In genomic region chr7:145176750-145177589, GRCm38 (mm10) we compare ENCODE assay signal across 13 mouse cellular contexts. TPM values are rescaled to one million over a fixed set of nuclear protein-coding genes. Genes with fewer than 3 reads are reported as not detected.
DNase-seq lines count a peak whose midpoint lies in the region; ATAC-seq lines count a peak whose summit lies in the region.
"Had no signal": no experiment of that assay in that cellular context is flagged by ENCODE, and none has a peak within 500 bp of the region (broad histone marks: within the 10 kb centered on the region; RNA-seq: fewer than 3 reads in every experiment).

No protein-coding gene starts in this region.

- peaks cover 27% of the 10 kb centered on the region; the same call in 1 of the 2 replicates for H3K27me3 ChIP-seq in heart, embryonic 10.5 days (ENCODE audit: insufficient read depth, poor library complexity, severe bottlenecking)
- no peaks in the 10 kb centered on the region for H3K27me3 ChIP-seq in midbrain, embryonic 11.5 days (ENCODE audit: control insufficient read depth, insufficient read depth, low read length)
- H3K27me3 ChIP-seq in midbrain, embryonic 16.5 days (ENCODE audit: control insufficient read depth, insufficient read depth, low read depth, low read length): no peaks in the 10 kb centered on the region; the same call in 1 of the 2 replicates

- H3K4me2 ChIP-seq in midbrain, embryonic 11.5 days: no peak overlapping the region
- no peak overlapping the region for H3K4me2 ChIP-seq in midbrain, embryonic 16.5 days (ENCODE audit: low read length)

- H3K27ac ChIP-seq in heart, embryonic 10.5 days: peak overlapping the region; percentile 72
- H3K27ac ChIP-seq in midbrain, embryonic 11.5 days (ENCODE audit: low read depth, low read length): peak overlapping the region; percentile 17; the same call in 1 of the 2 replicates
- no peak overlapping the region for H3K27ac ChIP-seq in midbrain, embryonic 16.5 days (ENCODE audit: low read length)

- H3K4me3 ChIP-seq in heart, embryonic 10.5 days: no peak overlapping the region
- H3K4me3 ChIP-seq in midbrain, embryonic 11.5 days (ENCODE audit: low read depth, low read length): no peak overlapping the region
- H3K4me3 ChIP-seq in midbrain, embryonic 16.5 days (ENCODE audit: low read depth, low read length): no peak overlapping the region

- DNase-seq in heart, embryonic 10.5 days (ENCODE audit: low spot score): no peak
- no peak for DNase-seq in heart, adult 11 months
- DNase-seq in midbrain, embryonic 11.5 days (ENCODE audit: low spot score, missing footprints): peak; percentile 89
- DNase-seq in ZHBTc4 (ENCODE audit: low read depth, low spot score): peak; percentile 29
- DNase-seq in mesoderm, embryonic 11.5 days (ENCODE audit: low read depth, low spot score): peak; percentile 35
- DNase-seq in yolk sac, embryonic 10.5 days (ENCODE audit: low spot score): no peak
- DNase-seq: cerebellum, postnatal 14 days; gastrocnemius, postnatal 14 days; heart, postnatal 10 days; kidney, adult 8-10 months; right cerebral cortex, postnatal 4 days had no signal

- peak; percentile 47; the same call in 1 of the 2 replicates for ATAC-seq in midbrain, embryonic 11.5 days (ENCODE audit: low FRiP score)
- ATAC-seq in midbrain, embryonic 16.5 days: no peak
- ATAC-seq in CD4-positive, CD25-positive, alpha-beta regulatory T cell, adult 4 months: no peak

- H3K9me3 ChIP-seq in heart, embryonic 10.5 days: no peaks in the 10 kb centered on the region
- no peaks in the 10 kb centered on the region for H3K9me3 ChIP-seq in midbrain, embryonic 11.5 days (ENCODE audit: control insufficient read depth, low read length)
- no peaks in the 10 kb centered on the region for H3K9me3 ChIP-seq in midbrain, embryonic 16.5 days (replicated peaks; ENCODE audit: control insufficient read depth, low read length, poor library complexity, severe bottlenecking)

- H3K36me3 ChIP-seq in heart, embryonic 10.5 days: no peaks in the 10 kb centered on the region
- no peaks in the 10 kb centered on the region for H3K36me3 ChIP-seq in midbrain, embryonic 11.5 days (ENCODE audit: control insufficient read depth, insufficient read depth, low read length)
- no peaks in the 10 kb centered on the region for H3K36me3 ChIP-seq in midbrain, embryonic 16.5 days (ENCODE audit: control insufficient read depth, insufficient read depth, low read length)

- peak overlapping the region; percentile 9; the same call in 1 of the 2 replicates for H3K9ac ChIP-seq in midbrain, embryonic 11.5 days (ENCODE audit: low read length)
- no peak overlapping the region for H3K9ac ChIP-seq in midbrain, embryonic 16.5 days (ENCODE audit: low read depth, low read length)

- peaks cover 37% of the 10 kb centered on the region for H3K4me1 ChIP-seq in heart, embryonic 10.5 days
- peaks cover 27% of the 10 kb centered on the region for H3K4me1 ChIP-seq in midbrain, embryonic 11.5 days (ENCODE audit: control insufficient read depth, insufficient read depth, low read length)
- H3K4me1 ChIP-seq in midbrain, embryonic 16.5 days (ENCODE audit: control insufficient read depth, insufficient read depth, low read length): peaks cover 6% of the 10 kb centered on the region; the same call in 1 of the 2 replicates

- WGBS in heart, embryonic 10.5 days: 65% methylated on average over 15 of the region's 15 CpGs
- 27% methylated on average over 15 of the region's 15 CpGs for WGBS in midbrain, embryonic 11.5 days
- WGBS in midbrain, embryonic 16.5 days: 31% methylated on average over 15 of the region's 15 CpGs

RNA-seq across cellular contexts. Expression of gene 1810010D01Rik, which starts 30.9 kb away (rescaled TPM):
- 0.30 and 1.3 TPM in 2 replicates for polyA plus RNA-seq in heart, embryonic 10.5 days (2016; fragmentation: Nextera tagmentation; extraction: Ambion mirVana)
- 0.49 TPM in 1 of 2 replicates, not detected in the other for polyA plus RNA-seq in midbrain, embryonic 11.5 days (2014; fragmentation: Nextera tagmentation; extraction: Ambion mirVana)
- 0.36 TPM in 1 of 2 replicates, not detected in the other for polyA plus RNA-seq in midbrain, embryonic 16.5 days (2015; fragmentation: Nextera tagmentation; extraction: Ambion mirVana)
- not detected for polyA plus RNA-seq in CD4-positive, CD25-positive, alpha-beta regulatory T cell, adult 4 months (2017; shearing (Covaris generic))

Comparison
In these comparisons a context has a peak if more than half of its experiments do, and no peak if none do; other contexts are left out.
1. DNase-seq: peak in midbrain, embryonic 11.5 days (single experiment), ZHBTc4 (single experiment) and mesoderm, embryonic 11.5 days (single experiment); none in heart, embryonic 10.5 days (single experiment), heart, adult 11 months (single experiment) and yolk sac, embryonic 10.5 days (single experiment).